Mouse (Mus musculus) brain, embryonic 14.5 days (tissue): ENCODE results near the gene Slc26a1. TPM values are rescaled to one million over a fixed set of nuclear protein-coding genes. Genes with fewer than 3 reads are reported as not detected.

Experiments
- DNase-seq: peaks from one replicate; pipeline ENCODE4 v3.0.0-alpha.2; 2011; ENCODE audit warnings: low read depth
- CTCF ChIP-seq: fragments of 200-500 bp; IDR thresholded peaks from 2 replicates; pipeline ENCODE4 v1.5.1; 2012; ENCODE audit warnings: inconsistent platforms, mild to moderate bottlenecking, moderate library complexity, borderline replicate concordance; ENCODE audit not compliant: insufficient read depth, insufficient read length; ENCODE audit errors: extremely low read depth
- POLR2A ChIP-seq: fragments of 200-500 bp; IDR thresholded peaks from 2 replicates; pipeline ENCODE4 v1.6.1; 2012; ENCODE audit warnings: mild to moderate bottlenecking, inconsistent platforms, borderline replicate concordance; ENCODE audit not compliant: poor library complexity, insufficient read depth, insufficient read length, severe bottlenecking; ENCODE audit errors: extremely low read depth
- polyA plus RNA-seq: library from polyadenylated mRNA; depleted of rRNA; stranded (reverse); fragments of >200 nt; gene quantifications from 2 replicates; pipeline ENCODE4 v1.2.3, GENCODE M21; 2012

Slc26a1 gene
- polyA plus RNA-seq, 1 experiment = 4.0 TPM

- no peak for TF ChIP-seq CTCF
- no peak for TF ChIP-seq POLR2A
- DNase-seq = no peak
Observed at GRCm38 (mm10) chr5:108665066-108665465, 10.3 kb downstream of the Slc26a1 start.

GRCm38 (mm10) chr5:108662772-108663171 is 12.6 kb downstream of the Slc26a1 start:
- DNase-seq = no peak
- no peak for TF ChIP-seq POLR2A
- TF ChIP-seq CTCF = no peak

DNA sequence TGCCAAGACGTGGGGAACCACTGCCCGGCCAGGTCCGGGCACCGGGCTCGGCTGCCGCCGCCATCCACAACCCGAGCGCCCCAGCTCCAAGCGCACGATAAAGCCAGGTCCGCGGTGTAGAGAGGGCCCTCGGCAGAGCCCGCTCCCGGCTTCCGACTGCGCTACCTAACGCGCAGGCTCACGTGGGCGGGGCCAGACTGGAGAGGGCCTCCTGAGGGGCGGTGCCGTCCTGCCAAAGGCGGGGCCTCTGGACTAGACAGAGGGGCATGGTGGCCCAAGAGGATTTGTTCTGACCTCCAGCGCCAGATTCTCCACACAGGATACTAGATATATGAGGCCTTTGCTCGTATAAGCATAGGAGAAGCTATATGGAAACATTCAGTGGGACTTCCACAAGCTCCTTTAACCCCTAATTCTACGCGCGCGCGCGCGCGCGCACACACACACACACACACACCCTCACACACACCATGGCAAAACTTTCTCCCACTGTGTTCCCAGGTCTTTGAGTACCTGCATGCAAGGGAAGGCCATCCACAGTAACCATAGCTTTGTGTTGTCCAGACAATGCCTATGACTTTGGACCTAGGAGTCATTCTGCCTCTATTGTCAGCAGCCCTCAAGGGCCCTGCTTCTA is 14.6 kb downstream of the Slc26a1 start:
- TF ChIP-seq CTCF (no peak), POLR2A (peak; percentile 79; the same call in 1 of the 2 replicates)
- DNase-seq = peak; percentile 93

DNA sequence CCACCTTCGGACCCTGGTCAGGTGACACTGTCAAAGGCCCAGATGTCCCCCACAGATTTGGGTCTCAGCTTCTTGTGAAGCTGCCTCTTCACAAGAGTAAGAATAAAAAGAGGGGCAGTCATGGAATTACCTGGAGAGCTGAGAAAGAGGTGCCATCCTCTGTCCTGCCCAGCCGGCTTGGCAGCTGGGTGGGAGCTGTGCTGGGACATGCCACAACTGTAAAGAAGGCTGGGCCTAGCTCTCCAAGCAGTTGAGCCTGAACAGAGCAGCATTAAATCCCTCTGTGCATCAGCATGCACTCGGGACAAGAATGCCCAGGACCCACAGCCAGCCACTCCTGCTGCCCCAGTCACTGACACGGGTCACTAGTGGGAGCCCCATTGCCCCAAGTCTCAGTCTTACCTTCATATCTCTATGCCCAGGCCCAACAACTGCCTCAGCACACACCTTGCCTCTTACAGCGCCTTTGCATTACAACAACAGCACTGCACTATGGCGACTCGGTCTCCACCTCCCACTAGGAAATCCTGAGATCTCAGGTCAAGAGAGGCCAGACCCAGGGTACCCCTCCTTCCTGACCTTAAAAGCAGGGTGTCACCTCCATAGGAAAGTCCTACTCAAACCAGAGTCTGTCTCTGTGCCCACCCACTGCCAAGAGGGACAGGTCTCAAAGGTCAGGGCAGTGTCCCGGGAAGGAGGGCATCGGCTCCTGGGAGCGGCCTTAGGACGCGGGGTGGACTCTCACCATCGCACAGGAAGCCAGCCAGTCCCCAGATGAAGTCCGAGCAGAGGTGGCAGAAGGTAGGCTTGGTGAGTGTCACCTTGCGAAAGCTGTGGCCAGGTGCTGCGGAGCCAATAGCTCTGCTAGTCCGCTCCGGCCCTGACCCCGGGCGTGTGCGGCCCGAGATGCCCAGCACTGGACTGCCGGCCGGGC is 15.4 kb downstream of the Slc26a1 start, which contains the start of gene Idua:
Idua (plus strand) TSS at position 634 of the 934 bp plus-strand sequence.
- no peak for TF ChIP-seq CTCF
- TF ChIP-seq POLR2A = no peak

DNA sequence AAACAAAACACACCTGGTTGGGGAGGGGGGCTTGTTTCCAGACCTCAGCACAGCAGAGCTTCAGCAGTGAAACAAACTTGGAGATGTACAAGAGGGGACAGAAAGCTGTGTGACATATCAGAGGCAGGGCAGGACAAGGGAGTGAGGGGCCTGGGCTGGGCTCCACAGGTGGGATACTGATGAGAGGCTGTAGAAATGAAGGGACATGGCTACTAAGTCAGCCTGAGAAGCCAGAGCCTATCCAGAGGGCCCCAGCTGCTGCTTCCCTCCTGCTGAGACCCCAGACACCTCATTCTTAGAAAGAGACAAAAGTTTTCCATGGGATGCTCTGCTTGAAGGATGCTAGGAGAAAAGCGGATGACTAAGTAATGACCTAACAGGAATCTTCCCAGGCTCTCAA is 16.8 kb downstream of the Slc26a1 start:
- TF ChIP-seq CTCF (no peak), POLR2A (no peak)
- DNase-seq = no peak

More for the DNA sequence above, 15.4 kb downstream of the Slc26a1 start, which contains the start of gene Idua:
- DNase-seq = no peak

GRCm38 (mm10) chr5:108657406-108657805 is 18.0 kb downstream of the Slc26a1 start:
- DNase-seq = no peak
- TF ChIP-seq CTCF (no peak), POLR2A (no peak)

DNA sequence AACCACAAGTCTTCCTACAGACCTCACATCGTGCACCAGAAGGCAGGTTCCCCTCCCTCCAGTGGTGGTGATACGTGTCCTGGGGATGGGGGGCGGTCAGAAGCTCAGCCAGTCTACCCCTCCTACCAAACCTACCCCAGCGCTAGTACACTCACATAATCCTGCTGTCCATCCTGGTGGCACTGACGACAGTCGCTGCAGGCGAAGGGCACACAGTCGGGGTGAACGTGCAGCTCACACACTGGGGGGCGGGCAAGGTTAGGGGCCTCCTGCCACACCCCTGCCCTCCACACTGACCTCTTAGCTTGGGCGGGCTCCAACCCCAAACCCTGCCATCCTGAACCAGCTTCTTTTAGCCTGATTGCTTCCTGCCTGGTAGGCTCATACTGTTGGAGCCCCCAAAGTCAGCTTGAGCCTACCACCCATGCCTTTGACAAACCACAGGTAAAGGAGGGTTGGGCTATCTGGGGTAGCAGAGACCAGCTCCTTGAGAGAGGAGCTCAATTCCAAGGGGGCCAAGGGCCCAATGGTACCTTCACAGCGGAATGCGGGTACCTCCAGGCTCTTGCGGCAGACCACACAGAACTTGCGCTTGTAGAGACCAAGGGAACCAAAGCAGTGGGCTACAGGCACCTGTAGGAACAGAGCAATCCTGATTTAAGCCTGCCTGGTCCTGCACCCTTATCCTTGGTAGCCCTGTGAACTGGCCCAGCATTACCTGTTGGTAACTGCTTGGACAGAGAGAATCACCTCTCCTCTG is 19.3 kb downstream of the Slc26a1 start:
- no peak for DNase-seq
- TF ChIP-seq POLR2A (no peak), CTCF (no peak)

DNA sequence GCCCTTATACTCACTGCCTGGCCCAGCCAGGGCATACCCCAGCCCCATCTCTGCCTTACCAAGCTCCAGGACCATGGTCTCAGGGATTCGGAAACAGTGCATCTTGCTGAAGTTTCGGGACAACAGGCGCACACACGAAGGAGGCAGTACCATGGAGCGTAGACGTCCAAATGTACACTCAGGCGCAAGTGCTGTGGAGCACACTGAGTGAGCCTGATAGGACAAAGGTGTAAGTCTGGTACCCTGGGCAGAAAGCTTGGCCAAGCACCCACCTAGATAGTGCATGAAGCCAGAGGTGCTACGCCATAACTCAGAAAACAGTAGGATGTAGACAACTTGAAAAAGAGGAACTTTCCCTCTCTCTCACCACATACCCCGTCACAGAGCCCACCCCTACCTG is 20.0 kb downstream of the Slc26a1 start:
- DNase-seq = no peak

DNA sequence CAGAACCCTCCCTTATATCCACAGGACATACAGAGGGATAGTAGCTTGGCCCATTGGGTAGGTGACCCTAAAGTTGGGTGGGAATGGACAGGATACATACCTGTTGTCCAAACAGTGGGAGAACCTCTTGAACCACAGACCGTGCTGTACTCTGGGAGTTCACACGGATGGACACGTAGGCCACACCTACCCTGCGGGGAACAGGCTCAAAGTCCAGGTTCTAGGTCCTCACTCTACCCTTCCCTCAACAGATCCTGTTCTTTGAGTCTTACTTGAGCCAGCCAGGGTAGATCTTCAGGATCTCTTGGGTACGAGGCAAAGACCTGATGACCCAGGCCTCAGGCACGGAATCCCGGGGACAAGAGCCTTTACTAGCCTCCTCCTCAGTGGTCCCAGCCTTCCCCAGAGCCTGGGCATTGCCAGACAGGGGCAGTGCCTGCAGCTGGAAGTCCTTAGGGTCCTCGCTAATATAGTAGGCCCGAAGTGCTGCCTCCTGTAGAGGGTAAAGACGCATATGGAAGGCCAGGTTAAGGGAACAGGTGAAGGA is 20.9 kb downstream of the Slc26a1 start:
- DNase-seq = no peak
- no peak for TF ChIP-seq CTCF

More for the DNA sequence above, 20.0 kb downstream of the Slc26a1 start:
- no peak for TF ChIP-seq POLR2A
- TF ChIP-seq CTCF = no peak

DNA sequence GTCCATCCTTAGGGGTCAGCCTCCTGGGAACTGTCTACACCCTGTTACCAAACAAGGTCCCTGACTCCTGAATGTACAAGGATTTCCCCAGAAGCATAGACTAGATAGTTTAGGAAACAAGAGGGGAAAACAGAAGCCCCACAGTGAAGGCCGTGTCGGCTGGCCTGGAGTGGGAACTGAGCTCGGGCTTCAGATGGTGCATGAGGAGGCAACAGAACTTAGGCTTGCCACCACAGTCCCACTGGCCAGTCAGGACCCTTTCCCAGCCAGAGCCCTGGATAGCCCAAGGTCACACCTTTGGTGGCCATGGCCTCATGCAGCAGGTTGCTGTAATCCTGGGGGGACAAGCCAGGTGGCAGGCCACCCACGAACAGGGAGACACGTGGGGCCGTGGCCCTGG is 22.0 kb downstream of the Slc26a1 start:
- TF ChIP-seq CTCF = no peak
- TF ChIP-seq POLR2A = no peak

DNA sequence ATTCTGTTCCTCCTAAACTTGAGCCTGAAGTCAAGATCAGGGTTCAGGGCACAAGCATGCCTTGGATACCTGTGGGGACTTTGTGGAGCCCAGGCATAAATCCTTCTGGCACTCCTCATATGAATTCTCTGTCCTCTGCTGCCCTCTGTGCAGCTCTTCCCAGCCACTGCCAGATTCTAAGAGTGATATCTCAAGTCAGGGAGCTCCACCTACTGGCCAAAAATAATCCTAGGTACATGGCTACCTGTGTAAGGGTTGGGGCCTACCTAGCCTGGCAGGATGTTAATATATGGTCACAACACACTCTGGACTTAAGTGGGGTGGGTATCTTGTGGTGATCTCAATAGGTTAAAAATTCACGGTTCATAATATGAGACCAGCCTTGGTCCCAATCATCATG is 23.5 kb downstream of the Slc26a1 start:
- TF ChIP-seq POLR2A = no peak
- TF ChIP-seq CTCF = peak; percentile 66; the same call in 1 of the 2 replicates
- DNase-seq = peak; percentile 74

More for the DNA sequence above, 22.0 kb downstream of the Slc26a1 start:
- no peak for DNase-seq

DNA sequence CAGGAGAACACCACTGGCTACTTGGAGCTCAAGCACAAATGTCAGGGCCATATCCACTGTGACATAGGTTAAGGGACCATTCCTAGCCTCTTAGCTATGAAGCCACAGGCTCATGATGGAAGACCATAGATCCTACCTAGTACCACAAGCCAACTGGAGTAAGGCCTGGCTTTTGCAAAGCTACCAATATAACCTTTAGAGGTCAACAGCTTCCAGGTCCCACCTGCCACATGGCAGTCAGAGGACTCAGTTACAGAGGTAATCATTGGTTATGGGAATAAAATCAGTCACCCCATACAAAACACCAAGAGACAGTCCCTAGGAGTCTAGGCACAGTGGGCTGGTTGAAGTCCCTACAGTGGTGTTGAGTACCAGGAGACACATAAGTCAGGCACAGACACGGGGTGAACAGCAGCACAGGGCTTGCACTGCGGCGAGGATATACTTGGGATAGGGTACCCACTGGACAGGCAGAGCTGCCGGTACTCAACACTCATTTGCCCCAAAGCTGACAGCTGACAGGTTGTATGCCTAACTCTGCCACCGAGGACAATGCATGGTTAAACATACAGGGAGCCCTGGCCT is 24.1 kb downstream of the Slc26a1 start:
- DNase-seq = no peak
- TF ChIP-seq POLR2A = no peak
- TF ChIP-seq CTCF = no peak
